ENCODE assay signal across 16 mouse cellular contexts in the genomic region with DNA sequence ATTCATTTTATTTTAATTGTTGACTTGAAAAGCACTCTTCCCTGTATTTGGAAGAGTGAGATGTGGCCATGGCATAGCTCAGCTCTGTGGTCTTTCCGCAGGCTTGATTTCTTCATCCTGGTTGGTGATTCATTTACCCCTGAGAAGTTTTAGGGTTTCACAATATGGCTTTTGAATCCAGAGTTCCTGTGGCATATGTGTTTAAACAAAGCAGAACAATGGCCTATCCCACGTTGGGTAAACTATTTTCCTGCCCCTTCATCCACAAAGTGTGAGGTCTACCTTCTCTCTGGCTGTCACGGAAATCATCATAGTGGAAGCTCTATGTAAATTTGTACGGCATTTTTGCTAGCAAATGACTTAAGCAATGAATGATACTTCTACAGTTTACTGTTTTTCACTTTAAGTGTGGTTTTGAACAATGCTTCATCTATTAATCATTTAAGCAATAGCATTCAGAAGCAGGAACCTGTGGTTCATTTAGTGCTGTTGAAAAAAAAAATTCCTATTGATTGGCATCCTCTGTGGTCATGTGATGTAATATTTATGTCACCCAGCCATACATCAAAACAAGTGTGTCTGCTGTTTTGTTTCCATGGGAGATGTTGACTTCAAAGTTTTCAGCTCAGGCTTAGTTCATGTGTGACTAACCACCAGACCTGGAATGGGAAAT.
DNase-seq lines count a peak whose midpoint lies in the region; ATAC-seq and TF ChIP-seq lines count a peak whose summit lies in the region.
"Had no signal": no experiment of that assay in that cellular context is flagged by ENCODE, and none has a peak within 500 bp of the region (broad histone marks: within the 10 kb centered on the region; RNA-seq: fewer than 3 reads in every experiment).

No protein-coding gene starts in this region.

- no peaks in the 10 kb centered on the region for H3K27me3 ChIP-seq in liver, embryonic 15.5 days
- no peaks in the 10 kb centered on the region for H3K27me3 ChIP-seq in stomach, postnatal 0 days (ENCODE audit: control insufficient read depth, insufficient read depth, low read length)
- H3K27me3 ChIP-seq: limb, embryonic 15.5 days; megakaryocyte, embryonic 14.5 days had no signal

- ATAC-seq in liver, embryonic 15.5 days (ENCODE audit: insufficient read depth), result peak; percentile 37
- ATAC-seq in stomach, postnatal 0 days (ENCODE audit: low FRiP score, low TSS enrichment), result no peak
- ATAC-seq: midbrain, embryonic 16.5 days had no signal

- no peak for TF ChIP-seq EP300 in stomach, postnatal 0 days (optimal IDR thresholded peaks at IDR 0.05)

- 44% methylated on average over 4 of the region's 4 CpGs for WGBS in liver, embryonic 15.5 days (ENCODE audit: insufficient replicate concordance)
- 59% methylated on average over 4 of the region's 4 CpGs for WGBS in stomach, postnatal 0 days

- peak overlapping the region; percentile 44 for H3K27ac ChIP-seq in bone marrow macrophage, adult 2 months (ENCODE audit: insufficient read depth, low read depth, low read length)
- H3K27ac ChIP-seq in liver, embryonic 15.5 days (replicated peaks), result no peak overlapping the region
- no peak overlapping the region for H3K27ac ChIP-seq in stomach, postnatal 0 days (replicated peaks)
- H3K27ac ChIP-seq: hindbrain, embryonic 13.5 days; limb, embryonic 15.5 days had no signal

- no peak overlapping the region for H3K4me3 ChIP-seq in bone marrow macrophage, adult 2 months (ENCODE audit: insufficient read depth, low read length)
- no peak overlapping the region for H3K4me3 ChIP-seq in liver, embryonic 15.5 days (replicated peaks)
- no peak overlapping the region for H3K4me3 ChIP-seq in stomach, postnatal 0 days (ENCODE audit: low read depth, low read length)
- H3K4me3 ChIP-seq: hindbrain, embryonic 13.5 days; limb, embryonic 15.5 days; megakaryocyte, embryonic 14.5 days had no signal

- H3K9me3 ChIP-seq in liver, embryonic 15.5 days (replicated peaks), result no peaks in the 10 kb centered on the region
- no peaks in the 10 kb centered on the region for H3K9me3 ChIP-seq in stomach, postnatal 0 days (ENCODE audit: control insufficient read depth, low read length)
- H3K9me3 ChIP-seq: hindbrain, embryonic 13.5 days; limb, embryonic 15.5 days; megakaryocyte, embryonic 14.5 days had no signal

- H3K4me2 ChIP-seq in liver, embryonic 15.5 days, result no peak overlapping the region
- no peak overlapping the region for H3K4me2 ChIP-seq in stomach, postnatal 0 days (replicated peaks; ENCODE audit: low read depth)
- H3K4me2 ChIP-seq: hindbrain, embryonic 13.5 days; limb, embryonic 15.5 days had no signal

- peaks cover 20% of the 10 kb centered on the region for H3K4me1 ChIP-seq in bone marrow macrophage, adult 2 months (ENCODE audit: control insufficient read depth, insufficient read depth, low read length)
- no peaks in the 10 kb centered on the region for H3K4me1 ChIP-seq in liver, embryonic 15.5 days (replicated peaks)
- H3K4me1 ChIP-seq in stomach, postnatal 0 days (replicated peaks; ENCODE audit: control insufficient read depth, insufficient read depth), result no peaks in the 10 kb centered on the region
- H3K4me1 ChIP-seq: hindbrain, embryonic 13.5 days; megakaryocyte, embryonic 14.5 days had no signal

- no peak overlapping the region for H3K9ac ChIP-seq in liver, embryonic 15.5 days
- H3K9ac ChIP-seq in stomach, postnatal 0 days (ENCODE audit: low read length), result no peak overlapping the region
- H3K9ac ChIP-seq: hindbrain, embryonic 13.5 days; limb, embryonic 15.5 days had no signal

- no peak for TF ChIP-seq CTCF in bone marrow macrophage, adult 2 months (IDR thresholded peaks at IDR 0.05; ENCODE audit: low read depth, low read length)
- TF ChIP-seq CTCF in stomach, postnatal 0 days (IDR thresholded peaks at IDR 0.05; ENCODE audit: low read depth), result no peak

- no peaks in the 10 kb centered on the region for H3K36me3 ChIP-seq in liver, embryonic 15.5 days (replicated peaks)
- H3K36me3 ChIP-seq in stomach, postnatal 0 days (ENCODE audit: control insufficient read depth, insufficient read depth, low read length), result no peaks in the 10 kb centered on the region
- H3K36me3 ChIP-seq: hindbrain, embryonic 13.5 days; limb, embryonic 15.5 days had no signal

- no peak for TF ChIP-seq POLR2A in bone marrow macrophage, adult 2 months (IDR thresholded peaks at IDR 0.05; ENCODE audit: borderline replicate concordance, low read depth, low read length)

- peak; percentile 62 for DNase-seq in 3134 (ENCODE audit: extremely low read depth, insufficient read length, low spot score)
- peak; percentile 84 for DNase-seq in 3T3-L1 (ENCODE audit: low read depth, low spot score)
- no peak for DNase-seq in spleen, adult 18-20 months
- DNase-seq in thymus, postnatal 0 days (ENCODE audit: low spot score), result no peak
- DNase-seq in stomach, postnatal 0 days (ENCODE audit: low spot score), result no peak
- DNase-seq: cerebellum, adult 11-12 months; cerebellum, postnatal 25 days; kidney, postnatal 4 days; right cerebral cortex, postnatal 14 days; thymus, postnatal 25 days had no signal

Comparison
In these comparisons a context has a peak if more than half of its experiments do, and no peak if none do; other contexts are left out.
1. DNase-seq: peak in 3134 (single experiment) and 3T3-L1 (single experiment); none in spleen, adult 18-20 months (0 of 2), thymus, postnatal 0 days (single experiment) and stomach, postnatal 0 days (single experiment).